Mouse (Mus musculus) MEL (cell line): ENCODE data around the gene Clic1. TPM values are rescaled to one million over a fixed set of nuclear protein-coding genes. Genes with fewer than 3 reads are reported as not detected.

Source experiments
- DNase-seq: peaks from one replicate; pipeline ENCODE4 v3.0.0; 2011; ENCODE audit warnings: low read depth, low spot score
- H3K27ac ChIP-seq: 2 replicates; pipeline ENCODE4 v1.5.1; 2012; ENCODE audit warnings: low read depth, mild to moderate bottlenecking, control low read depth, low read length, moderate library complexity; ENCODE audit not compliant: control insufficient read depth
- H3K27me3 ChIP-seq, 2 experiments: fragments of 150-350 bp in 1 of 2; sonication (generic) in 1 of 2; 2 replicates each; pipeline ENCODE4 v1.6.1; 2012; ENCODE audit warnings: low read length in 2 of 2, mild to moderate bottlenecking in 2 of 2, improper control_type of control experiment in 1 of 2, moderate library complexity in 1 of 2; ENCODE audit not compliant: insufficient read depth in 2 of 2, control insufficient read depth in 1 of 2
- H3K36me3 ChIP-seq, 2 experiments: 2 replicates each; pipeline ENCODE4 v1.6.1; 2012 to 2014; ENCODE audit warnings: low read length in 2 of 2, improper control_type of control experiment in 1 of 2, inconsistent platforms in 1 of 2, mild to moderate bottlenecking in 1 of 2; ENCODE audit not compliant: insufficient read depth in 2 of 2, control insufficient read depth in 1 of 2
- H3K4me1 ChIP-seq, 2 experiments: fragments of 150-350 bp in 1 of 2; sonication (generic) in 1 of 2; 2 replicates each; pipeline ENCODE4 v1.6.1; 2012; ENCODE audit warnings: low read length in 2 of 2, improper control_type of control experiment in 1 of 2, mild to moderate bottlenecking in 1 of 2; ENCODE audit not compliant: insufficient read depth in 2 of 2, control insufficient read depth in 1 of 2
- H3K4me3 ChIP-seq, 2 experiments: fragments of 150-350 bp in 1 of 2; sonication (generic) in 1 of 2; 2 replicates each; pipeline ENCODE4 v1.5.1; 2012; ENCODE audit warnings: low read depth in 2 of 2, low read length in 2 of 2, mild to moderate bottlenecking in 2 of 2, moderate library complexity in 2 of 2, control low read depth in 1 of 2, improper control_type of control experiment in 1 of 2; ENCODE audit not compliant: control insufficient read depth in 1 of 2, insufficient read depth in 1 of 2
- H3K79me2 ChIP-seq: 2 replicates; pipeline ENCODE4 v1.6.1; 2012; ENCODE audit warnings: mild to moderate bottlenecking, low read length, moderate library complexity; ENCODE audit not compliant: control insufficient read depth, poor library complexity, insufficient read depth
- H3K9ac ChIP-seq: 2 replicates; pipeline ENCODE4 v1.6.1; 2012; ENCODE audit warnings: low read depth, mild to moderate bottlenecking, control low read depth, low read length, moderate library complexity; ENCODE audit not compliant: control insufficient read depth, poor library complexity, severe bottlenecking
- H3K9me3 ChIP-seq: fragments of 150-350 bp; sonication (generic); replicated peaks from 2 replicates; pipeline ENCODE4 v1.6.1; 2012; ENCODE audit warnings: mild to moderate bottlenecking, low read length, improper control_type of control experiment, moderate library complexity; ENCODE audit not compliant: insufficient read depth
- CTCF ChIP-seq, 3 experiments: IDR thresholded peaks in 2 of 3; conservative IDR thresholded peaks in 1 of 3; 2 replicates each; pipeline ENCODE4 v1.5.1; 2011 to 2012; ENCODE audit warnings: low read length in 3 of 3, low read depth in 2 of 3, mild to moderate bottlenecking in 2 of 3, improper control_type of control experiment in 1 of 3, inconsistent platforms in 1 of 3, mixed read lengths in 1 of 3, moderate library complexity in 1 of 3; ENCODE audit not compliant: control insufficient read depth in 1 of 3, insufficient read depth in 1 of 3, poor library complexity in 1 of 3, severe bottlenecking in 1 of 3
- ELF1 ChIP-seq: IDR thresholded peaks from 2 replicates; pipeline ENCODE4 v1.6.1; 2014; ENCODE audit warnings: low read depth, mild to moderate bottlenecking, inconsistent platforms, low read length, improper control_type of control experiment, moderate library complexity
- EP300 ChIP-seq, 2 experiments: IDR thresholded peaks; 2 replicates each; pipeline ENCODE4 v1.6.1; 2011; ENCODE audit warnings: improper control_type of control experiment in 2 of 2, low read length in 2 of 2, low read depth in 1 of 2, mild to moderate bottlenecking in 1 of 2
- ETS1 ChIP-seq: IDR thresholded peaks from 2 replicates; pipeline ENCODE4 v1.6.1; 2012; ENCODE audit warnings: low read depth, mild to moderate bottlenecking, inconsistent platforms, low read length, improper control_type of control experiment, moderate library complexity
- GATA1 ChIP-seq: IDR thresholded peaks from 2 replicates; pipeline ENCODE4 v1.6.1; 2011; ENCODE audit warnings: low read depth, low read length, improper control_type of control experiment
- HCFC1 ChIP-seq: IDR thresholded peaks from 2 replicates; pipeline ENCODE4 v1.6.1; 2012; ENCODE audit warnings: low read depth, mild to moderate bottlenecking, inconsistent platforms, low read length, improper control_type of control experiment, moderate library complexity
- JUND ChIP-seq: IDR thresholded peaks from 2 replicates; pipeline ENCODE4 v1.6.1; 2011; ENCODE audit warnings: low read depth, mild to moderate bottlenecking, improper control_type of control experiment, low read length
- KAT2A ChIP-seq: conservative IDR thresholded peaks from 2 replicates; pipeline ENCODE4 v1.6.1; 2012; ENCODE audit warnings: low read depth, low read length, improper control_type of control experiment, inconsistent platforms
- MAX ChIP-seq: IDR thresholded peaks from 2 replicates; pipeline ENCODE4 v1.6.1; 2011; ENCODE audit warnings: low read length, improper control_type of control experiment
- MAZ ChIP-seq: IDR thresholded peaks from 2 replicates; pipeline ENCODE4 v1.6.1; 2012; ENCODE audit warnings: low read depth, mild to moderate bottlenecking, inconsistent platforms, low read length, improper control_type of control experiment
- MXI1 ChIP-seq: IDR thresholded peaks from 2 replicates; pipeline ENCODE4 v1.6.1; 2011; ENCODE audit warnings: mild to moderate bottlenecking, low read depth, low read length, improper control_type of control experiment
- MYB ChIP-seq: IDR thresholded peaks from 2 replicates; pipeline ENCODE4 v1.6.1; 2011; ENCODE audit warnings: mild to moderate bottlenecking, low read depth, low read length, improper control_type of control experiment
- NELFE ChIP-seq: IDR thresholded peaks from 2 replicates; pipeline ENCODE4 v1.6.1; 2011; ENCODE audit warnings: low read depth, low read length, improper control_type of control experiment
- NRF1 ChIP-seq: IDR thresholded peaks from 2 replicates; pipeline ENCODE4 v1.6.1; 2014; ENCODE audit warnings: low read depth, mild to moderate bottlenecking, inconsistent platforms, low read length, improper control_type of control experiment, moderate library complexity; ENCODE audit not compliant: poor library complexity, insufficient read depth, severe bottlenecking
- POLR2A ChIP-seq, 2 experiments: IDR thresholded peaks; 2 replicates each; pipeline ENCODE4 v1.6.1; 2011 to 2012; ENCODE audit warnings: low read length in 2 of 2, mild to moderate bottlenecking in 2 of 2, control low read depth in 1 of 2, improper control_type of control experiment in 1 of 2, low read depth in 1 of 2, moderate library complexity in 1 of 2; ENCODE audit not compliant: control insufficient read depth in 1 of 2, insufficient read depth in 1 of 2, poor library complexity in 1 of 2
- POLR2AphosphoS2 ChIP-seq: IDR thresholded peaks from 2 replicates; pipeline ENCODE4 v1.6.1; 2011; ENCODE audit warnings: low read length, improper control_type of control experiment
- RAD21 ChIP-seq: IDR thresholded peaks from 2 replicates; pipeline ENCODE4 v1.6.1; 2011; ENCODE audit warnings: mild to moderate bottlenecking, low read depth, low read length, improper control_type of control experiment
- RCOR1 ChIP-seq: IDR thresholded peaks from 2 replicates; pipeline ENCODE4 v1.6.1; 2012; ENCODE audit warnings: low read depth, mild to moderate bottlenecking, inconsistent platforms, low read length, improper control_type of control experiment
- SIN3A ChIP-seq: IDR thresholded peaks from 2 replicates; pipeline ENCODE4 v1.6.1; 2012; ENCODE audit warnings: low read length, improper control_type of control experiment, inconsistent platforms
- SMC3 ChIP-seq: IDR thresholded peaks from 2 replicates; pipeline ENCODE4 v1.6.1; 2011; ENCODE audit warnings: low read depth, low read length, improper control_type of control experiment
- TAL1 ChIP-seq: IDR thresholded peaks from 2 replicates; pipeline ENCODE4 v1.6.1; 2012; ENCODE audit warnings: mild to moderate bottlenecking, inconsistent platforms, low read length, moderate library complexity, mixed read lengths
- UBTF ChIP-seq: IDR thresholded peaks from 2 replicates; pipeline ENCODE4 v1.6.1; 2012; ENCODE audit warnings: low read depth, mild to moderate bottlenecking, inconsistent platforms, low read length, improper control_type of control experiment, moderate library complexity, borderline replicate concordance; ENCODE audit not compliant: insufficient read depth
- USF1 ChIP-seq: IDR thresholded peaks from 2 replicates; pipeline ENCODE4 v1.6.1; 2014; ENCODE audit warnings: low read depth, mild to moderate bottlenecking, inconsistent platforms, low read length, improper control_type of control experiment, moderate library complexity
- USF2 ChIP-seq, 2 experiments: IDR thresholded peaks; 2 replicates each; pipeline ENCODE4 v1.6.1; 2011 to 2012; ENCODE audit warnings: improper control_type of control experiment in 2 of 2, low read length in 2 of 2, borderline replicate concordance in 1 of 2, inconsistent platforms in 1 of 2, low read depth in 1 of 2, mild to moderate bottlenecking in 1 of 2; ENCODE audit not compliant: insufficient read depth in 1 of 2
- ZC3H11A ChIP-seq: IDR thresholded peaks from 2 replicates; pipeline ENCODE4 v1.6.1; 2012; ENCODE audit warnings: low read depth, mild to moderate bottlenecking, inconsistent platforms, low read length, improper control_type of control experiment
- ZKSCAN1 ChIP-seq: IDR thresholded peaks from 2 replicates; pipeline ENCODE4 v1.6.1; 2012; ENCODE audit warnings: low read depth, mild to moderate bottlenecking, inconsistent platforms, low read length, improper control_type of control experiment, moderate library complexity
- ZMIZ1 ChIP-seq: IDR thresholded peaks from 2 replicates; pipeline ENCODE4 v1.6.1; 2012; ENCODE audit warnings: low read depth, mild to moderate bottlenecking, inconsistent platforms, low read length, improper control_type of control experiment, moderate library complexity
- polyA plus RNA-seq, 2 experiments: library from polyadenylated mRNA; stranded (reverse) in 1 of 2; unstranded in 1 of 2; fragments of >175 nt in 1 of 2; fragments of >200 nt in 1 of 2; gene quantifications; 2 replicates each; pipeline versions ENCODE4 v1.2.1 to v1.2.4; 2012; ENCODE audit warnings: low replicate concordance in 2 of 2, low read depth in 1 of 2; ENCODE audit not compliant: insufficient read length in 2 of 2, insufficient read depth in 1 of 2, missing spikeins in 1 of 2
- total RNA-seq: library from RNA; depleted of rRNA; stranded (reverse); fragments of 300-350 nt; gene quantifications from 2 replicates; pipeline ENCODE4 v1.2.3, GENCODE M21; 2012

The Clic1 gene
- total and polyA plus RNA-seq, 3 experiments, result 309 to 335 (median 333) TPM

- no peak for TF ChIP-seq KAT2A
- no peak for TF ChIP-seq SMC3
- TF ChIP-seq RCOR1, result no peak
- no peak for TF ChIP-seq ZKSCAN1
- 0 out of 2 replicates have a peak, but pooled peaks have one; percentile 7 for TF ChIP-seq ETS1
- no peak for TF ChIP-seq USF2 (IDR thresholded peaks at IDR 0.05; ENCODE audit: borderline replicate concordance in 1 of 2, insufficient read depth in 1 of 2, low read depth in 1 of 2, low read length in 2 of 2)
- TF ChIP-seq ELF1, result no peak
- peak; percentile 31; the same call in 1 of the 2 replicates for TF ChIP-seq GATA1
- no peak for TF ChIP-seq HCFC1
- TF ChIP-seq USF1, result 0 out of 2 replicates have a peak, but pooled peaks have one; percentile 9
- no peak for TF ChIP-seq RAD21
- TF ChIP-seq MAZ, result 0 out of 2 replicates have a peak, but pooled peaks have one; percentile 27
- TF ChIP-seq CTCF (IDR thresholded peaks at IDR 0.05 in 2 of 3, conservative IDR thresholded peaks at IDR 0.05 in 1 of 3; ENCODE audit: control insufficient read depth in 1 of 3, insufficient read depth in 1 of 3, low read depth in 2 of 3, low read length in 3 of 3, poor library complexity in 1 of 3, severe bottlenecking in 1 of 3), result no peak
- peak; percentile 73; the same call in 1 of the 2 replicates for TF ChIP-seq NELFE
- TF ChIP-seq MXI1, result 0 out of 2 replicates have a peak, but pooled peaks have one; percentile 20
- TF ChIP-seq ZMIZ1, result peak; percentile 70; the same call in 1 of the 2 replicates
- no peak for TF ChIP-seq JUND
- no peak for TF ChIP-seq NRF1
- TF ChIP-seq, all 39 proteins: peak for 15
These were observed 22.3 kb upstream of the Clic1 start, which contains the start of gene Sapcd1 (continued) for GRCm38 (mm10) chr17:35027277-35028068.

DNA sequence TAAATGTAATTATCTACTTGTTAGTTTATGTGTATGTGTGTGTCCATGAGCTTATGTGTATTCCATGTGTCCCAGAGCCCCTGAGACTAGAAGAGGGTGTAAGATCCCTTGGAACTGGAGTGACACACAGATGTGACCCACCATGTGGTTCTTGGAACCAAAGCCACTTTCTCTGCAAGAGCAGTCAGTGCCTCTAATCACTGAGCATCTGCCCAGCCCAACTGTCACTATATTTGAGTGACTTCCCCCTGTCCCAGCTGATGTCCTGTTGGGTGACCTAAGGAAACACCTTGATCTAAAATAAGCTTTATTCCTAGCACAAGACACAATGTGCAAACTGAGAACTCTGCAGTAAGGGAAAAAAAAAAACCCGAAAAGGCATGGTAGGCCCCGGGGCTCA is 21.5 kb upstream of the Clic1 start:
- Histone ChIP-seq H3K9me3 (no peaks in the 10 kb centered on the region), H3K36me3 (peaks cover 0 to 34% of the 10 kb centered on the region in 2 experiments; a peak in 2 of 4 replicates), H3K79me2 (peaks cover 36% of the 10 kb centered on the region), H3K4me3 (no peak overlapping the region), H3K27me3 (no peaks in the 10 kb centered on the region), H3K4me1 (peaks cover 9 to 40% of the 10 kb centered on the region in 2 experiments; a peak in 3 of 4 replicates), H3K9ac (peak overlapping the region; percentile 77), H3K27ac (peak overlapping the region; percentile 85)
- TF ChIP-seq RAD21 (no peak), SIN3A (peak; percentile 45), MYB (peak; percentile 57; the same call in 1 of the 2 replicates), POLR2AphosphoS2 (no peak), POLR2A (IDR thresholded peaks at IDR 0.05; ENCODE audit: control insufficient read depth in 1 of 2, insufficient read depth in 1 of 2, low read depth in 1 of 2, low read length in 2 of 2, poor library complexity in 1 of 2) (no peak), ZC3H11A (no peak), UBTF (no peak), CTCF (IDR thresholded peaks at IDR 0.05 in 2 of 3, conservative IDR thresholded peaks at IDR 0.05 in 1 of 3; ENCODE audit: control insufficient read depth in 1 of 3, insufficient read depth in 1 of 3, low read depth in 2 of 3, low read length in 3 of 3, poor library complexity in 1 of 3, severe bottlenecking in 1 of 3) (no peak), EP300 (IDR thresholded peaks at IDR 0.05; ENCODE audit: low read depth in 1 of 2, low read length in 2 of 2) (peak; percentile 39 to 74), GATA1 (peak; percentile 42; the same call in 1 of the 2 replicates), TAL1 (peak; percentile 68), ETS1 (peak; percentile 81), MAX (0 out of 2 replicates have a peak, but pooled peaks have one; percentile 11), HCFC1 (no peak)
- DNase-seq, result peak; percentile 58
